Comparison of ENCODE assay signal across 21 mouse cellular contexts in the genomic region with DNA sequence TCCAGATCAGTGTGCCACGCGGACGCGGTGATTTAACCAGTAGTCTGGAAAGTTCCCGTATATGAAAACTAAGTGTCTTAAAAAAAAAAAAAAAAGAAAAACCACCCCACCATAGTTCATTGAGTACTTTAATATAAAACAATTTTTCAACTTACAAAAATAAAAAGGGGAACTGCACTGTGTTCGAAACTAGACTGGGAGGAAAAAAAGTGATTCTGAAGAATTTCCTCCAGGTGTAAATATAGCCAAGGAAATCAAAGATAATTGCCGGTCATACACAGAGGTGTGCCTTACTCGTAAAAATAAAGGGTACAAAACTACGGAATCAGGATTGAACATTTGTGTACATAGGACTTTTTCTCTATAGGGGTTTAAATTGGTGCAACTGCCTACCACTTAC. TPM values are rescaled to one million over a fixed set of nuclear protein-coding genes. Genes with fewer than 3 reads are reported as not detected.
A peak's percentile ranks its signal among the peaks of the same experiment; 100 is the strongest.
DNase-seq lines count a peak whose midpoint lies in the region; TF ChIP-seq lines count a peak whose summit lies in the region.
"Had no signal": no experiment of that assay in that cellular context is flagged by ENCODE, and none has a peak within 500 bp of the region (broad histone marks: within the 10 kb centered on the region; RNA-seq: fewer than 3 reads in every experiment).

No protein-coding gene starts in this region.

- TF ChIP-seq EP300 in heart, adult 2 months (IDR thresholded peaks at IDR 0.05; ENCODE audit: insufficient read depth, low read depth, low read length): no peak

- H3K9ac ChIP-seq in heart, adult 2 months (ENCODE audit: low read depth, low read length): no peak overlapping the region
- H3K9ac ChIP-seq: embryonic facial prominence, embryonic 12.5 days; forebrain, embryonic 13.5 days; forebrain, embryonic 15.5 days; forebrain, postnatal 0 days had no signal

- no peak overlapping the region for H3K27ac ChIP-seq in heart, adult 2 months
- no peak overlapping the region for H3K27ac ChIP-seq in left cerebral cortex, adult 2 months
- H3K27ac ChIP-seq: embryonic facial prominence, embryonic 10.5 days; embryonic facial prominence, embryonic 12.5 days; forebrain, embryonic 13.5 days; forebrain, embryonic 15.5 days had no signal

- peaks cover 4% of the 10 kb centered on the region; the same call in 1 of the 2 replicates for H3K4me1 ChIP-seq in heart, adult 2 months (ENCODE audit: control insufficient read depth, insufficient read depth, low read length)
- H3K4me1 ChIP-seq: embryonic facial prominence, embryonic 10.5 days; embryonic facial prominence, embryonic 12.5 days had no signal

- H3K27me3 ChIP-seq in heart, adult 2 months (ENCODE audit: control insufficient read depth, insufficient read depth, low read length): no peaks in the 10 kb centered on the region
- H3K27me3 ChIP-seq in splenic B cell, adult 2 months (ENCODE audit: control insufficient read depth, insufficient read depth, low read length, poor library complexity, severe bottlenecking): no peaks in the 10 kb centered on the region
- H3K27me3 ChIP-seq: embryonic facial prominence, embryonic 12.5 days; forebrain, embryonic 13.5 days; forebrain, embryonic 15.5 days; Patski had no signal

- TF ChIP-seq POLR2A in heart, adult 2 months (IDR thresholded peaks at IDR 0.05; ENCODE audit: insufficient read depth, low read depth, low read length): no peak

- H3K4me3 ChIP-seq in heart, adult 2 months: no peak overlapping the region
- H3K4me3 ChIP-seq in left cerebral cortex, adult 2 months: no peak overlapping the region
- H3K4me3 ChIP-seq: embryonic facial prominence, embryonic 10.5 days; embryonic facial prominence, embryonic 12.5 days; forebrain, embryonic 13.5 days; forebrain, embryonic 15.5 days had no signal

- no peak for TF ChIP-seq CTCF in heart, adult 2 months (IDR thresholded peaks at IDR 0.05)
- no peak for TF ChIP-seq CTCF in left cerebral cortex, adult 2 months (IDR thresholded peaks at IDR 0.05)

- H3K36me3 ChIP-seq in heart, adult 2 months (ENCODE audit: control insufficient read depth, insufficient read depth, low read length): no peaks in the 10 kb centered on the region
- no peaks in the 10 kb centered on the region for H3K36me3 ChIP-seq in splenic B cell, adult 2 months (ENCODE audit: control insufficient read depth, insufficient read depth, low read length, poor library complexity, severe bottlenecking)
- H3K36me3 ChIP-seq: embryonic facial prominence, embryonic 10.5 days; embryonic facial prominence, embryonic 12.5 days; forebrain, embryonic 15.5 days; G1E had no signal

- 90% methylated on average over 9 of the region's 9 CpGs for WGBS in heart, adult 2 months

- no peaks in the 10 kb centered on the region for H3K79me2 ChIP-seq in heart, adult 2 months (replicated peaks; ENCODE audit: control insufficient read depth, insufficient read depth, low read length)

- intact Hi-C loops in heart, adult 2 months (cut with DNase I): no loop called here
- intact Hi-C loops in left cerebral cortex, adult 2 months (cut with DNase I): no loop called here

- peak; percentile 36 for DNase-seq in heart, adult 11 months
- DNase-seq in heart, adult 2 months: no peak
- peak; percentile 69 for DNase-seq in A20 (ENCODE audit: low read depth, low spot score)
- DNase-seq in splenic B cell, adult 2 months (ENCODE audit: low read depth, low spot score): peak; percentile 82
- DNase-seq in left cerebral cortex, adult 2 months (ENCODE audit: extremely low spot score in 1 of 2, low spot score in 2 of 2): no peak
- DNase-seq: adrenal gland, adult 8-10 months; adrenal gland, postnatal 14 days; adrenal gland, postnatal 36 days; cerebellum, adult 11-12 months; cerebellum, adult 2 months; cerebellum, adult 9-10 months; cerebellum, postnatal 10 days; cerebellum, postnatal 25 days; forebrain, postnatal 0 days had no signal

RNA-seq across cellular contexts. Expression of gene Cd83, which starts 21.7 kb away (rescaled TPM):
- total RNA-seq in heart, adult 2 months (2021): 1 to 10 TPM; 2.4 to 2.8 TPM
- polyA plus RNA-seq in heart, adult 2 months (2012; rRNA removed): 3.2 and 4.3 TPM in 2 replicates
- 1 to 10 TPM; 8.0 to 9.4 TPM for total RNA-seq in left cerebral cortex, adult 2 months (2021)
- polyA plus RNA-seq: C2C12, G1E, Patski had no signal

Comparison
In these comparisons a context has a peak if more than half of its experiments do, and no peak if none do; other contexts are left out.
1. DNase-seq: peak in heart, adult 11 months (single experiment), A20 (single experiment) and splenic B cell, adult 2 months (single experiment); none in heart, adult 2 months (0 of 2) and left cerebral cortex, adult 2 months (0 of 2).